Mouse (Mus musculus) megakaryocyte, embryonic 14.5 days (primary cell): ENCODE data around the gene Exoc1.

Source experiments
- FLI1 ChIP-seq: IDR thresholded peaks from 2 replicates; pipeline ENCODE4 v1.6.1; 2012; ENCODE audit warnings: low read length, inconsistent platforms, mixed read lengths
- GATA1 ChIP-seq: IDR thresholded peaks from 3 replicates; pipeline ENCODE4 v1.6.1; 2012; ENCODE audit warnings: mixed read lengths, low read length, inconsistent platforms, borderline replicate concordance

GRCm38 (mm10) chr5:76495126-76495525, 34.0 kb upstream of the Exoc1 start:
- TF ChIP-seq GATA1 (no peak), FLI1 (no peak)
